Mouse (Mus musculus) erythroblast, embryonic 14.5 days (primary cell): Measurements from ENCODE around the gene Aak1.

ENCODE experiments used
- GATA1 ChIP-seq: IDR thresholded peaks from 2 replicates; pipeline ENCODE4 v1.6.1; 2012; ENCODE audit warnings: low read length, inconsistent platforms, mixed read lengths
- TAL1 ChIP-seq: IDR thresholded peaks from 3 replicates; pipeline ENCODE4 v1.6.1; 2012; ENCODE audit warnings: low read length, inconsistent platforms, mixed read lengths

GRCm38 (mm10) chr6:86813341-86813740, 36.0 kb upstream of the Aak1 start:
- TF ChIP-seq GATA1 (no peak), TAL1 (no peak)
